Mouse (Mus musculus) stomach, postnatal 0 days (tissue): ENCODE results near the gene Cbx3.
"Not testable (repeated sequence)": the region's sequence is repeated elsewhere in the genome, so short reads cannot be mapped to it uniquely, and the experiment has no call there.

ENCODE experiments used
- CTCF ChIP-seq: IDR thresholded peaks from 2 replicates; pipeline ENCODE4 v1.5.1; 2016; ENCODE audit warnings: antibody characterized with exemption, low read depth, mild to moderate bottlenecking, moderate library complexity
- EP300 ChIP-seq: optimal IDR thresholded peaks from 2 replicates; pipeline ENCODE3; 2016; ENCODE audit warnings: antibody characterized with exemption

GRCm38 (mm10) chr6:51484556-51484955 is 14.4 kb downstream of the Cbx3 start:
- peak; percentile 30; the same call in 1 of the 2 replicates for TF ChIP-seq CTCF
- not testable (repeated sequence) for TF ChIP-seq EP300
